Mouse (Mus musculus) B cell, adult 62 days (primary cell): Measurements from ENCODE around the gene Sfxn3. TPM values are rescaled to one million over a fixed set of nuclear protein-coding genes. Genes with fewer than 3 reads are reported as not detected.

ENCODE experiments used
- total RNA-seq: library from RNA; stranded (reverse); gene quantifications from 4 replicates; pipeline ENCODE4 v1.2.4, GENCODE M21; 2023

Gene Sfxn3
- 20.5 to 39.2 TPM (median 22.7 TPM) in 4 replicates for total RNA-seq

DNA sequence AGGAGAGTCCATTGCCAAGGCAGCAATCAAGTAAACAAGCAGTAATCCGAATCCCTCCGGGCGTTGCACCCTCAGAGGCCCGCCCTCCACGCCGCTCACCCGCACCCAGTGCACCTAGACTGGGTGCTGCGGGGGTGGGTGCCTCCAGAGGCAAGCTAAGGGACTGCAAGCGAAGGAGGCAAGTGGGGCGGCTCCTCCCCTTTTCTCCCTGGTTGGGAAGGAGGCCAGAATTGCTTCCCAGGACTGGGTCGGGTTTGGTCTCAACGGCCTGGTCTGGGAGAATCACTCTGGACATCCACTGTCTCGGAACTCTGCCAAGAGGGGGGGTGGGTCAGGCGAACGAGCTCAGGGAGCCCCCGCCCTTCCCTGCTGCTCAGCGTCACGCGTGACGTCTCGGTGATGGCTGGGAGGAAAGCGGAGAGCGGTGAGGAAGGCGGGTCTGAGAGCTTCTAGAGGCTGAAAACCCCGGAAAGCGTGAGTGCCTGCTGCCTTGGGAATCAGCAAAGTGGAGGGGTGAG lies at the start of gene Sfxn3:
Sfxn3 (plus strand) TSS at position 87 of the 518 bp plus-strand sequence.

DNA sequence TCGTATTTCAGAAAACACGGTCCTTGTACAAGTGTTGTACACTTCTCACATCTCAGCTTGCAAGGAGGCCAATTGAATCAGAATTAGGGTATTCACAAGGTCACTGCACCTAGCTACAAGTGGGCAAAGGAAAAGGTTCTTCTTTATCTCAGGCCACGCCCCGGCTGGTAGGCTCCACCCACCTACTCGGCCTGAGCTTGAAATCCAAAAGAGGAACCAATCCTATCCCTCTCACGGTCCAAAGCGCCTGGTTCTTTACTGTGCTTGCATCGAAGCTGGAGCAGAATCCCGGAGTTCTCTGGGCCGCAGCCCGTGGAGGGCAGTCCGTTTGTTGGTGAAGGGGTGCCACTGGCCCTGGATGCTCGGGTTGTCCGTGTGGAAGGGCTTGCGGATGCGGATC lies 41.9 kb upstream of the Sfxn3 start, which contains the start of gene Twnk:
Twnk (plus strand) TSS at position 220 of the 400 bp plus-strand sequence.

DNA sequence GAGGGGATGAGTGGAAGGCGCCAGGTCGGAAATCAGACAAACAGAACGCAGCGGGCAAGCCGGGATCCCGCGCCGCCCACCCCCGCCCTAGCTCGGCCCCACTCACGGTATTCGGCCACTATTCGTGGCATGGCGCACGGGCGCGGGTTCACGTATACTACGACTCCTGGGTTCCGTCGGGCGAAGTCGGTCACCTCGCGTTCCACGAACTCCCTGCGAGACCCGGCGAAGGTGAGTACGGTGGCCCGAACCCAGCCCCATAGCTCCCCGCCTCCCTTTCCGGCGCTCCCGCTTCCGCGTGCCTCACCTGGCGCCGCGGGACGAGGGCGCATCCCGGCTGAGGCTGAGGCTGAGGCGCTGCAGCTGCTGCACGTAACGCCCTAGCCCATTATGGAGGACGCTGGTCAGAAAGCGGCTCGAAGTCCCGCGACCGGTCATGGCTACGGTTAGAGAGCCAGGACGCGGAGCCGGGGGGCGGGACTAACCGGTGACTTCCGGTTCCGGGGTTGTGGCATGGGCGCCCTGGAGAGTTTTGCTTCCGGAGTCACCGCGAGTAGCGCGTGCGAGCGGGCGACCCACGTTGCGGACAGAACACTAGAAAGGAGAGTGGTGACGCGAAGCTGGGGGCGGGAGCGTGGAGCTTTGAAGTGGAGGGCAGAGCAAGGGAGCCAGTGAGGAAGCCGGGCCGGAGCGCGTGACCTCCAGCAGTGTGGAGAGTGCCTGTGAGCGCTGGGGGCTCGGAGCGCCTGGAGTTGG lies 41.2 kb upstream of the Sfxn3 start, which contains the start of gene Mrpl43:
Mrpl43 (minus strand) TSS at position 486 of the 756 bp plus-strand sequence.

DNA sequence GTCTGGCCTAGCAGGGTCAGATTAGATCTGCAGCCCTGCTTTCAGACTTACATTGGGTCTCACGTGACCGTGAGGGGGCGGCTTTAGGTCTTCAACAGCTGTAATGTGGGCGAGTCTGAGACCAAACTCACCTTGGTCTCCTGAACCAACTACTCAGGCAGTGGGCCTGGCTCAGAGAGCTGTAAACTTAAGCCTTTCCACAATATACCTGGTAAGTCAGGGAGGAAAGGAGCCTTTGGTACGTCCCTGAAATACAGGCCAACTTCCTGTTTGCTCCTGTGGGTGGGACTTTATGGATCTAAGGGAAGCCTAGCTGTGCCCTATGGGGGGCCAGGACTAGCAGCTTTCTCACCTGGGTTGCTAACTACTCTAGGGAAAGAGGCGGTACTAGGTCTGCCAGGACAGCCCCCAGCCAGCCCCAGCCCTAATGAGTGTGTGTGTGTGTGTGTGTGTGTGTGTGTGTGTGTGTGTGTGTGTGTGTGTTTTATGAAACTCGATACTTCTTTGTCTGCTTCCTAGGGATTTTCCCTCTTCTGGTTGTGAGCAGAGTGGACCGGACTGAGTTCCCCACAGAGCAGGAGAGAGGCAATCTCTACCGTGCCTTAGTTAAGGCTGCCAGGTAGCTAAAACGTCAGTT lies 32.9 kb upstream of the Sfxn3 start, which contains the start of gene Lzts2:
Lzts2 (plus strand) TSS at position 80 of the 637 bp plus-strand sequence.

DNA sequence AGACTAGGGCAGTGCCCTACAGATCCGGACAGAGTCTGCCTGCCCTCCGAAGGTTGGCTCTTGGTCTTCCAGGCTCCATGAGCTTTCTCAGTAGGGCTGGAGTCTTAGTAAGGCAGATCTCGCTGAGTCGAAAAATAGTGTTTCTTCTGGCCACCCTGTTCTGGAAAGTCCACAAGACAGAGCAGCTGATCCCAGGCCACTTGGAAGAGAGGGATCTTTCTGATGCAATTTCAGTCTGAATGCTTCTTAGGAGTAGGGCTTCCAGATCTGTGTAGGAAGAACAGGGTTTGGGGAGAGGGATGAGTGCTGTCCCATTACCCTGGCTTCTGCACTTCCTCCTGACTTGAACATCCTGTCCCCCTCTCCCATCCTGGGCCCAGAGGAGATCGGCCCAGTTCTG lies 1.7 kb upstream of the Sfxn3 start, which contains the start of gene Pdzd7:
Pdzd7 (minus strand) TSS at position 67 of the 400 bp plus-strand sequence.

DNA sequence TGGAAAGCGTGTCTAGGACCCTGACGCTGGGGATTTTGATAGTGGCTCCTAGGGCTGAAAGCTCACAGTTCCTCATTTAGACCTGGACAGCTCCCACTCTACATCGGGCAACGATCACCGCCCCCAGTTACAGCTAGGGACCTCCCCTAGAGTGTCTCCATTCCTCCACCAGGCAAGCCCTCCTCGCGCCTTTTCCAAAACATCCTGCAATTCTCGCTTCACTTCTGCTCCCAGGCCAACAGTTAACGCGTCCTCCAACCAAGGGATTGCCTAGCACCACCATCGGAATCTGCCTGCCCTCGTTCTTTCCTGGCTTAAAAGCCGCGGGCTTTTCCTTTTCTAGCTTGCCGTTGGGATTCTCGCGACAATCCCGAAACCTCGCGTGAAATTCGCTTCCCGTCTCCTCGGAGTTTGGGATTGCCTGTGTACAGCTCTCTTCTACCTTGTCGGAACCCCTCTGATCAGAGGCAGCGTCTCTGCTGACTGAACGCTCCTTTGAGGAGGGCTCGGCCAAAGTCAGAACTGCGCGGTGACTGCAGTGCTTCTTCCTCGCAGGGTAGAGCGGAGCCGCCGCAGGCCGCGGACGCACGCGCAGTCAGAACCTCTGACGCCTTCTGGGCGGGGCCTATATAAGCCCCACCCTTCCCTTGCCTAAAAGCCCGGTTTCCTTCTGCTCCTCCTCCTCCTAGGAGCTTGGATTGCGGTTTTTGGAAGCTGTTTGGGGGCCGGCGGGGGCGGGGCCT lies 27.4 kb downstream of the Sfxn3 start, which contains the start of gene Kazald1:
Kazald1 (plus strand) TSS at position 662 of the 743 bp plus-strand sequence.

Other genes with a start within 250 kb of the Sfxn3 start
- 80.9 to 87.3 TPM (median 82.6 TPM) in 4 replicates for gene Slf2, start 116.4 kb upstream of the Sfxn3 start, total RNA-seq
- gene Sema4g, start 58.4 kb upstream of the Sfxn3 start, total RNA-seq = 0.39 to 1.1 TPM (median 0.61 TPM) in 4 replicates
- 10.7 to 13.0 TPM (median 12.4 TPM) in 4 replicates for gene Twnk, start 41.8 kb upstream of the Sfxn3 start, total RNA-seq
- gene Mrpl43, start 41.1 kb upstream of the Sfxn3 start, total RNA-seq = 27.4 to 31.5 TPM (median 29.9 TPM) in 4 replicates
- gene Lzts2, start 33.1 kb upstream of the Sfxn3 start, total RNA-seq = 0.83 to 2.2 TPM (median 1.1 TPM) in 4 replicates
- not detected in 4 replicates for gene Pdzd7, start 1.8 kb upstream of the Sfxn3 start, total RNA-seq
- gene Kazald1, start 27.7 kb downstream of the Sfxn3 start, total RNA-seq = 0.57 TPM in 1 of 4 replicates, not detected in the others
- gene Tlx1, start 103.2 kb downstream of the Sfxn3 start, total RNA-seq = 1.0 TPM in 1 of 4 replicates, not detected in the others
- not detected in 4 replicates for gene Lbx1, start 188.3 kb downstream of the Sfxn3 start, total RNA-seq